Mouse (Mus musculus) forebrain, embryonic 14.5 days (tissue): ENCODE data around the gene Usp50. TPM values are rescaled to one million over a fixed set of nuclear protein-coding genes. Genes with fewer than 3 reads are reported as not detected.

Experiments used
- ATAC-seq: fragments of 200-750 bp; cut with Nextera tagmentation; 2 replicates; pipeline ENCODE4 v1.8.0; 2017; ENCODE audit warnings: mild to moderate bottlenecking, moderate library complexity
- DNase-seq: peaks from one replicate; pipeline ENCODE4 v3.0.0-alpha.2; 2015; ENCODE audit warnings: low spot score
- H3K27ac ChIP-seq: fragments of 300-500 bp; sonication (generic); 2 replicates; pipeline ENCODE4 v1.5.1; 2014; ENCODE audit warnings: low read depth, mild to moderate bottlenecking, control low read depth, low read length, moderate library complexity
- H3K27me3 ChIP-seq: fragments of 300-500 bp; sonication (generic); replicated peaks from 2 replicates; pipeline ENCODE4 v1.6.1; 2014; ENCODE audit warnings: low read length, control low read depth, mixed read lengths; ENCODE audit not compliant: control insufficient read depth, insufficient read depth
- H3K36me3 ChIP-seq: fragments of 300-500 bp; sonication (generic); 2 replicates; pipeline ENCODE4 v1.6.1; 2014; ENCODE audit warnings: low read length, control low read depth; ENCODE audit not compliant: control insufficient read depth, insufficient read depth
- H3K4me1 ChIP-seq: fragments of 300-500 bp; sonication (generic); 2 replicates; pipeline ENCODE4 v1.6.1; 2014; ENCODE audit warnings: antibody characterized with exemption, low read length, control low read depth; ENCODE audit not compliant: control insufficient read depth, insufficient read depth
- H3K4me2 ChIP-seq: fragments of 300-500 bp; sonication (generic); 2 replicates; pipeline ENCODE4 v1.6.1; 2014; ENCODE audit warnings: mild to moderate bottlenecking, control low read depth, low read length
- H3K4me3 ChIP-seq: fragments of 300-500 bp; sonication (generic); 2 replicates; pipeline ENCODE4 v1.5.1; 2014; ENCODE audit warnings: low read depth, low read length, control low read depth
- H3K9ac ChIP-seq: fragments of 300-500 bp; sonication (generic); 2 replicates; pipeline ENCODE4 v1.6.1; 2014; ENCODE audit warnings: mild to moderate bottlenecking, low read length, control low read depth, moderate library complexity
- H3K9me3 ChIP-seq: fragments of 300-500 bp; sonication (generic); replicated peaks from 2 replicates; pipeline ENCODE4 v1.6.1; 2016; ENCODE audit warnings: low read length, control low read depth, mixed read lengths; ENCODE audit not compliant: control insufficient read depth
- WGBS: fragments of 180-500 bp; shearing (Covaris S2); extraction: QIAGEN DNeasy Blood & Tissue Kit; methylation state at CpG from one replicate; pipeline ENCODE4 v1.1.7; 2014; 5-methylcytosine and 5-hydroxymethylcytosine counted together
- polyA plus RNA-seq: library from polyadenylated mRNA; unstranded; fragments of >200 nt; fragmentation: Nextera tagmentation; extraction: Ambion mirVana; gene quantifications from 2 replicates; pipeline ENCODE4 v1.2.1, GENCODE M21; 2014

Usp50 gene
- polyA plus RNA-seq, 1 experiment from 2014 or later, result 2.2 TPM

- ATAC-seq, result no peak
- Histone ChIP-seq H3K9ac (no peak overlapping the region), H3K36me3 (peaks cover 4% of the 10 kb centered on the region), H3K4me1 (no peaks in the 10 kb centered on the region), H3K27ac (no peak overlapping the region), H3K9me3 (no peaks in the 10 kb centered on the region), H3K4me2 (no peak overlapping the region), H3K27me3 (no peaks in the 10 kb centered on the region), H3K4me3 (no peak overlapping the region)
- WGBS, result 98% methylated on average over 3 of the region's 3 CpGs
- no peak for DNase-seq
These were observed 15.7 kb downstream of the Usp50 start for GRCm38 (mm10) chr2:126767599-126767998.

- H3K9ac ChIP-seq, result no peak overlapping the region
- peak; percentile 62 for DNase-seq
- peaks cover 20% of the 10 kb centered on the region for H3K36me3 ChIP-seq
- no peaks in the 10 kb centered on the region for H3K9me3 ChIP-seq
- no peak overlapping the region for H3K27ac ChIP-seq
- 45% methylated on average over 11 of the region's 11 CpGs for WGBS
- H3K4me3 ChIP-seq, result no peak overlapping the region
- H3K27me3 ChIP-seq, result no peaks in the 10 kb centered on the region
- no peaks in the 10 kb centered on the region for H3K4me1 ChIP-seq
- ATAC-seq, result peak; percentile 90
- no peak overlapping the region for H3K4me2 ChIP-seq
These were observed 17.2 kb downstream of the Usp50 start for GRCm38 (mm10) chr2:126765867-126766582.

- Histone ChIP-seq H3K4me2 (no peak overlapping the region), H3K4me3 (no peak overlapping the region), H3K27ac (no peak overlapping the region), H3K4me1 (no peaks in the 10 kb centered on the region), H3K9ac (no peak overlapping the region), H3K9me3 (no peaks in the 10 kb centered on the region), H3K36me3 (peaks cover 82% of the 10 kb centered on the region), H3K27me3 (no peaks in the 10 kb centered on the region)
- 89% methylated on average over 7 of the region's 7 CpGs for WGBS
- DNase-seq, result no peak
- no peak for ATAC-seq
These were observed 23.9 kb downstream of the Usp50 start for GRCm38 (mm10) chr2:126759351-126759750.

- no peak overlapping the region for H3K27ac ChIP-seq
- H3K36me3 ChIP-seq, result peaks cover 94% of the 10 kb centered on the region
These were observed 27.6 kb downstream of the Usp50 start for GRCm38 (mm10) chr2:126755664-126756063.

GRCm38 (mm10) chr2:126743389-126743788 lies 39.9 kb downstream of the Usp50 start:
- H3K4me1 ChIP-seq, result no peaks in the 10 kb centered on the region

More at GRCm38 (mm10) chr2:126755664-126756063, 27.6 kb downstream of the Usp50 start:
- no peak overlapping the region for H3K4me2 ChIP-seq
- H3K4me1 ChIP-seq, result no peaks in the 10 kb centered on the region
- H3K27me3 ChIP-seq, result no peaks in the 10 kb centered on the region
- DNase-seq (no peak), ATAC-seq (no peak)
- H3K9ac ChIP-seq, result no peak overlapping the region
- H3K9me3 ChIP-seq, result no peaks in the 10 kb centered on the region
- WGBS, result 95% methylated on average over 6 of the region's 6 CpGs
- no peak overlapping the region for H3K4me3 ChIP-seq

GRCm38 (mm10) chr2:126740314-126740713 lies 43.0 kb downstream of the Usp50 start:
- WGBS, result 62% methylated on average over 2 of the region's 2 CpGs
- H3K4me2 ChIP-seq, result no peak overlapping the region
- peaks cover 67% of the 10 kb centered on the region for H3K36me3 ChIP-seq
- DNase-seq (peak; percentile 3), ATAC-seq (no peak)
- no peaks in the 10 kb centered on the region for H3K9me3 ChIP-seq
- H3K4me3 ChIP-seq, result no peak overlapping the region
- no peak overlapping the region for H3K9ac ChIP-seq
- no peaks in the 10 kb centered on the region for H3K27me3 ChIP-seq
- no peaks in the 10 kb centered on the region for H3K4me1 ChIP-seq
- H3K27ac ChIP-seq, result no peak overlapping the region

More at GRCm38 (mm10) chr2:126743389-126743788, 39.9 kb downstream of the Usp50 start:
- DNase-seq, result no peak
- no peak for ATAC-seq
- no peak overlapping the region for H3K9ac ChIP-seq
- no peaks in the 10 kb centered on the region for H3K9me3 ChIP-seq
- no peak overlapping the region for H3K4me3 ChIP-seq
- H3K27me3 ChIP-seq, result no peaks in the 10 kb centered on the region
- H3K27ac ChIP-seq, result no peak overlapping the region
- peaks cover 72% of the 10 kb centered on the region for H3K36me3 ChIP-seq
- 94% methylated on average over 5 of the region's 5 CpGs for WGBS
- no peak overlapping the region for H3K4me2 ChIP-seq

- DNase-seq (peak; percentile 74), ATAC-seq (peak; percentile 97)
- no peaks in the 10 kb centered on the region for H3K27me3 ChIP-seq
- H3K9ac ChIP-seq, result no peak overlapping the region
- H3K36me3 ChIP-seq, result peaks cover 65% of the 10 kb centered on the region
- H3K4me1 ChIP-seq, result no peaks in the 10 kb centered on the region
- no peak overlapping the region for H3K27ac ChIP-seq
- no peak overlapping the region for H3K4me2 ChIP-seq
- 76% methylated on average over 6 of the region's 6 CpGs for WGBS
- no peak overlapping the region for H3K4me3 ChIP-seq
- no peaks in the 10 kb centered on the region for H3K9me3 ChIP-seq
These were observed 47.8 kb downstream of the Usp50 start for GRCm38 (mm10) chr2:126735339-126736073.

- H3K36me3 ChIP-seq, result peaks cover 66% of the 10 kb centered on the region
- no peaks in the 10 kb centered on the region for H3K9me3 ChIP-seq
- no peak overlapping the region for H3K4me2 ChIP-seq
- no peak overlapping the region for H3K9ac ChIP-seq
- H3K27ac ChIP-seq, result no peak overlapping the region
- no peaks in the 10 kb centered on the region for H3K27me3 ChIP-seq
- 95% methylated on average over 2 of the region's 2 CpGs for WGBS
- H3K4me3 ChIP-seq, result no peak overlapping the region
- no peaks in the 10 kb centered on the region for H3K4me1 ChIP-seq
- DNase-seq (no peak), ATAC-seq (no peak)
These were observed 52.8 kb downstream of the Usp50 start for GRCm38 (mm10) chr2:126730502-126730901.

GRCm38 (mm10) chr2:126729207-126729606 lies 54.1 kb downstream of the Usp50 start:
- Histone ChIP-seq H3K9me3 (no peaks in the 10 kb centered on the region), H3K36me3 (peaks cover 61% of the 10 kb centered on the region), H3K4me1 (no peaks in the 10 kb centered on the region), H3K27ac (no peak overlapping the region), H3K9ac (no peak overlapping the region), H3K27me3 (no peaks in the 10 kb centered on the region), H3K4me3 (no peak overlapping the region), H3K4me2 (no peak overlapping the region)
- DNase-seq, result no peak
- ATAC-seq, result no peak
- WGBS, result 95% methylated on average over 4 of the region's 4 CpGs
